Mouse (Mus musculus) stomach, postnatal 0 days (tissue): ENCODE results near the gene Elf2. TPM values are rescaled to one million over a fixed set of nuclear protein-coding genes. Genes with fewer than 3 reads are reported as not detected.

Source experiments
- ATAC-seq: fragments of 200-750 bp; cut with Nextera tagmentation; 2 replicates; pipeline ENCODE4 v1.8.0; 2017; ENCODE audit not compliant: low FRiP score, low TSS enrichment
- DNase-seq: peaks from one replicate; pipeline ENCODE4 v3.0.0-alpha.2; 2016; ENCODE audit warnings: low spot score
- H3K27ac ChIP-seq: fragments of 300-500 bp; sonication (generic); replicated peaks from 2 replicates; pipeline ENCODE4 v1.5.1; 2014; ENCODE audit warnings: mild to moderate bottlenecking, control low read depth
- H3K27me3 ChIP-seq: fragments of 300-500 bp; sonication (generic); 2 replicates; pipeline ENCODE4 v1.6.1; 2014; ENCODE audit warnings: low read length; ENCODE audit not compliant: control insufficient read depth, insufficient read depth
- H3K36me3 ChIP-seq: fragments of 300-500 bp; sonication (generic); 2 replicates; pipeline ENCODE4 v1.6.1; 2014; ENCODE audit warnings: low read length, mixed read lengths; ENCODE audit not compliant: control insufficient read depth, insufficient read depth
- H3K4me1 ChIP-seq: fragments of 300-500 bp; sonication (generic); replicated peaks from 2 replicates; pipeline ENCODE4 v1.6.1; 2014; ENCODE audit warnings: antibody characterized with exemption; ENCODE audit not compliant: control insufficient read depth, insufficient read depth
- H3K4me2 ChIP-seq: fragments of 300-500 bp; sonication (generic); replicated peaks from 2 replicates; pipeline ENCODE4 v1.6.1; 2014; ENCODE audit warnings: low read depth, mild to moderate bottlenecking, control low read depth, moderate library complexity
- H3K4me3 ChIP-seq: fragments of 300-500 bp; sonication (generic); 2 replicates; pipeline ENCODE4 v1.5.1; 2014; ENCODE audit warnings: low read depth, low read length, control low read depth
- H3K9ac ChIP-seq: fragments of 300-500 bp; sonication (generic); 2 replicates; pipeline ENCODE4 v1.6.1; 2014; ENCODE audit warnings: mild to moderate bottlenecking, low read length, control low read depth, mixed read lengths
- H3K9me3 ChIP-seq: fragments of 300-500 bp; sonication (generic); 2 replicates; pipeline ENCODE4 v1.6.1; 2016; ENCODE audit warnings: low read length; ENCODE audit not compliant: control insufficient read depth
- CTCF ChIP-seq: IDR thresholded peaks from 2 replicates; pipeline ENCODE4 v1.5.1; 2016; ENCODE audit warnings: antibody characterized with exemption, low read depth, mild to moderate bottlenecking, moderate library complexity
- EP300 ChIP-seq: optimal IDR thresholded peaks from 2 replicates; pipeline ENCODE3; 2016; ENCODE audit warnings: antibody characterized with exemption
- WGBS: fragments of 180-500 bp; shearing (Covaris S2); extraction: QIAGEN DNeasy Blood & Tissue Kit; methylation state at CpG from one replicate; pipeline ENCODE4 v1.1.7; 2014; 5-methylcytosine and 5-hydroxymethylcytosine counted together
- polyA plus RNA-seq: library from polyadenylated mRNA; unstranded; fragments of >200 nt; fragmentation: Nextera tagmentation; extraction: Ambion mirVana; gene quantifications from 2 replicates; pipeline ENCODE4 v1.2.1, GENCODE M21; 2015

The Elf2 gene
- polyA plus RNA-seq, 1 experiment from 2014 or later, result 36.3 TPM

GRCm38 (mm10) chr3:51251057-51251456, 89.4 kb downstream of the Elf2 start:
- DNase-seq (no peak), ATAC-seq (no peak)
- Histone ChIP-seq H3K4me2 (no peak overlapping the region), H3K4me1 (no peaks in the 10 kb centered on the region), H3K27ac (no peak overlapping the region), H3K9ac (no peak overlapping the region), H3K36me3 (peaks cover 19% of the 10 kb centered on the region; the same call in 1 of the 2 replicates), H3K9me3 (no peaks in the 10 kb centered on the region), H3K4me3 (no peak overlapping the region), H3K27me3 (no peaks in the 10 kb centered on the region)
- 65% methylated on average over 5 of the region's 5 CpGs for WGBS
- TF ChIP-seq CTCF, result no peak
- TF ChIP-seq EP300, result no peak

GRCm38 (mm10) chr3:51249866-51250265, 90.6 kb downstream of the Elf2 start:
- DNase-seq (no peak), ATAC-seq (0 out of 2 replicates have a peak, but pooled peaks have one; percentile 6)
- TF ChIP-seq EP300 (no peak), CTCF (no peak)
- Histone ChIP-seq H3K4me3 (no peak overlapping the region), H3K4me1 (no peaks in the 10 kb centered on the region), H3K27ac (no peak overlapping the region), H3K36me3 (peaks cover 17% of the 10 kb centered on the region; the same call in 1 of the 2 replicates), H3K9ac (no peak overlapping the region), H3K27me3 (no peaks in the 10 kb centered on the region), H3K9me3 (no peaks in the 10 kb centered on the region), H3K4me2 (no peak overlapping the region)
- 95% methylated on average over 13 of the region's 13 CpGs for WGBS

DNA sequence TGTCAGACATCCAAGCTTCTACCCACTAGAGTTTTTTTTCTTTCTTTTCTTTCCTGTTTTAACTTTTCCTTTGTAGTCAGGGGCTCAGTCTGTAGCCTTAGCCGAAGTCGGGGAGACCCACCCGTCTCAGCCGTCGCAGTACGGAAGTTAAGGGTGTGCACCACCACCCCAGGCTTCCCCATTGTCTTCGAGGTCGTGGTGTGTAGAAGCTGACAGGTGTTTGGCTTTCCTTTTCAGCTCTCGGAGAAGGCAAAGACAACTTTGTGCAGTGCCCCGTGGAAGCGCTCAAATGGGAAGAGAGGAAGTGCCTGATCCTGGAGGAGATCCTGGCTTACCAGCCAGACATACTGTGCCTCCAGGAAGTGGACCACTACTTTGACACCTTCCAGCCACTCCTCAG, 91.0 kb downstream of the Elf2 start:
- Histone ChIP-seq H3K9me3 (no peaks in the 10 kb centered on the region), H3K36me3 (peaks cover 15% of the 10 kb centered on the region; the same call in 1 of the 2 replicates), H3K4me3 (no peak overlapping the region), H3K4me2 (no peak overlapping the region), H3K9ac (no peak overlapping the region), H3K4me1 (no peaks in the 10 kb centered on the region), H3K27ac (no peak overlapping the region), H3K27me3 (no peaks in the 10 kb centered on the region)
- no peak for TF ChIP-seq EP300
- ATAC-seq (peak; percentile 9; the same call in 1 of the 2 replicates), DNase-seq (no peak)
- WGBS, result 81% methylated on average over 11 of the region's 11 CpGs

GRCm38 (mm10) chr3:51248600-51248999, 91.9 kb downstream of the Elf2 start:
- Histone ChIP-seq H3K4me2 (no peak overlapping the region), H3K9me3 (no peaks in the 10 kb centered on the region), H3K4me1 (no peaks in the 10 kb centered on the region), H3K4me3 (no peak overlapping the region), H3K27me3 (no peaks in the 10 kb centered on the region), H3K36me3 (peaks cover 13% of the 10 kb centered on the region; the same call in 1 of the 2 replicates), H3K9ac (no peak overlapping the region), H3K27ac (no peak overlapping the region)
- WGBS, result 93% methylated on average over 6 of the region's 6 CpGs
- TF ChIP-seq EP300 (no peak), CTCF (no peak)
- DNase-seq, result no peak
- ATAC-seq, result no peak

GRCm38 (mm10) chr3:51247704-51248103, 92.8 kb downstream of the Elf2 start:
- no peak overlapping the region for H3K9ac ChIP-seq
- H3K27me3 ChIP-seq, result no peaks in the 10 kb centered on the region
- H3K36me3 ChIP-seq, result peaks cover 6% of the 10 kb centered on the region; the same call in 1 of the 2 replicates
- H3K4me3 ChIP-seq, result no peak overlapping the region
- no peak for DNase-seq
- no peak overlapping the region for H3K4me2 ChIP-seq
- H3K27ac ChIP-seq, result no peak overlapping the region
- no peaks in the 10 kb centered on the region for H3K4me1 ChIP-seq
- TF ChIP-seq CTCF (no peak), EP300 (no peak)
- peak; percentile 59 for ATAC-seq
- H3K9me3 ChIP-seq, result no peaks in the 10 kb centered on the region
- WGBS, result 60% methylated on average over 16 of the region's 16 CpGs

GRCm38 (mm10) chr3:51239541-51239940, 100.9 kb downstream of the Elf2 start:
- Histone ChIP-seq H3K27ac (no peak overlapping the region), H3K9me3 (no peaks in the 10 kb centered on the region), H3K4me2 (no peak overlapping the region), H3K27me3 (no peaks in the 10 kb centered on the region), H3K4me1 (no peaks in the 10 kb centered on the region), H3K4me3 (no peak overlapping the region), H3K36me3 (no peaks in the 10 kb centered on the region), H3K9ac (no peak overlapping the region)
- WGBS, result 87% methylated on average over 3 of the region's 3 CpGs
- TF ChIP-seq EP300, result no peak
- TF ChIP-seq CTCF, result no peak
- no peak for ATAC-seq
- no peak for DNase-seq
